Mouse (Mus musculus) regulatory T cell (primary cell): ENCODE results near the gene Vmn1r200.
"Not testable (repeated sequence)": the region's sequence is repeated elsewhere in the genome, so short reads cannot be mapped to it uniquely, and the experiment has no call there.

Source experiments
- in situ Hi-C: fragments of 300-600 bp; cut with MboI, MseI; formaldehyde crosslinking; loops from one replicate; pipeline ENCODE4 v1.15.1; 2025; ENCODE audit warnings: high pct_unique_total_duplicates

Gene Vmn1r200

DNA sequence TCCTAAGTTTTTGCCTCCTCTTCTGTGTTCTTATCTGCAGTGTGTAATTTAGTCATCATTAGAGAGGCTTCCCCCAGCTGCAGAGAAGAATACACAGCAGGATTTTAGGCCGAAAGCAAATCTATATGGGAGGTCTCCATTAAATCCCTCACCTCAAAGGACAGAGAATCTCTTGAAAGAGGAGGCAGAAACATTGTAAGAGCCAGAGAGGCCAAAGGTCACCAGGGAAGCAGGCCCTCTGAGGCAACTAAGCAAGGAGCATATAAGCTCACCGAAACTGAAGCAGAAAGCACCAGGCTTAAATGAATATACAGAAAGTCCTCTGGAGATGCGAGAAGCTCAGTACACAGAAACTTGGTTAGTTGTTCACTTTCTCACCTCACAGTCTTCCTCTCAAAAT lies at the start of gene Vmn1r200:
Gene Vmn1r200, plus strand, starts transcription at position 301 of the 400 bp plus-strand sequence.
- in situ Hi-C loops = no loop called here

DNA sequence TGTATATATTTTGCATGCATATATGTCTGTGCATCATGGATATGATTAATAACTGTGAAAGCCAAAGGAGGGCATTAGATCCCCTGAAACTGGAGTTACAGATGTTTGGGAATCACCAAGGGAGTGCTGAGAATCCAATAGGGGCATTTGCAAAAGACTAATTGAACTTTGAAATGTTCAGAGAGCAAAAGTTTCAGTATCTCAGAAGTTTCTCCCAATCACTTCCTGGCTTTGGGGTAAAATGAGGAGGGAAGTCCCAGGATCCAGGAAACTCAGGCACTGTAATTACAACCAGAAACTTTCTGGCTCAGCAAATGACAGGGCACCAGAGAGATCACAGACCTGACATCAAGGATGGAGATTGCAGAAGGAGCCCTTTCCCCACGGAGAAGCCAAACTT lies 40.1 kb upstream of the Vmn1r200 start, which contains the start of gene Vmn1r198:
Gene Vmn1r198, plus strand, starts transcription at position 301 of the 400 bp plus-strand sequence.
- in situ Hi-C loops = no loop called here

- in situ Hi-C loops = no loop called here
These were observed 39.4 kb upstream of the Vmn1r200 start for GRCm38 (mm10) chr13:22350813-22351212.

GRCm38 (mm10) chr13:22379518-22379917 lies 10.7 kb upstream of the Vmn1r200 start, which contains the start of gene Vmn1r199:
Vmn1r199 (plus strand) TSS chr13:22379818.
- in situ Hi-C loops = no loop called here

DNA sequence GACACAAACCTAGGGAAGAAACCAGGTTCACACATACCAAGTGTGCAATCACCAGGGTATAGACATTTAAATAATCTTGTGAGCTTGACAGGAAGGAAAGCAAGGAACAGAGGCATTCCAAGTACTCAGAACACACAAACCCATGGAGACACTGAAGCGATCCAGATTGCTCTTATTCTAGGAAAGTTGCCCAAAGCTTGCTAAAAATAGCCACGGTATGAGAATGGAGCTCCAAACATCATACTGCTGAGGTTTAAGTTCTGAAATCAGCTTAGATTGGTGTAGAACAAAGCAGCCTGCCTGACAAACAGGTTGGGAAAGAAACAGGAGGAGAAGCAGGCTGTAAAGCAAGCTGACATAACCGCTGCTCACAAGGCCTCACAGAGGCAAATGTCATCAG lies 9.0 kb upstream of the Vmn1r200 start:
- in situ Hi-C loops = not testable (repeated sequence)

GRCm38 (mm10) chr13:22383401-22383800 lies 6.8 kb upstream of the Vmn1r200 start:
- in situ Hi-C loops = no loop called here

DNA sequence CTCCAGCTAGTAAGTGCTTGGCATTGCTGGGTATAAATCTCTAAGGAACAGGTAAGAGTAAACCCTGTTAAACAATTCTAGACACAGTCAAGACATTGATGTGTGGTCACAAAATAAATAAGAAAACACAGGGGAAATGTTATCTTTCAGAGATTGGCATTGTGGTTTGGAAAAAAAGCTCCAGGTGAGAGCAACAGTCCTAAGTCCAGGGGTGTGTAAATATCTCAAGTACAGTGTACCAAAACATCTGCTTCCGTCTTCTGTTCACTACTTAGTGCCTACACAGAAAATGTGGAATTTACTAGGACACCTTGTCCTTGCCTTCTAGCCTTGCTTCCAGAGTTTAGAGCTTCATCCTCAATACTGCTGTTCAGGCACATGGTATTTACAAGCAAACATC lies 3.1 kb upstream of the Vmn1r200 start:
- in situ Hi-C loops = no loop called here

- in situ Hi-C loops = no loop called here
These were observed 12.8 kb downstream of the Vmn1r200 start for GRCm38 (mm10) chr13:22402978-22403377.
